Mouse (Mus musculus) G1E (cell line): ENCODE data around the gene Dclre1c. TPM values are rescaled to one million over a fixed set of nuclear protein-coding genes. Genes with fewer than 3 reads are reported as not detected.
A peak's percentile ranks its signal among the peaks of the same experiment; 100 is the strongest.

Experiments
- ATAC-seq: 2 replicates; pipeline ENCODE4 v1.8.0; 2016; ENCODE audit warnings: mild to moderate bottlenecking; ENCODE audit not compliant: insufficient number of reproducible peaks, poor library complexity, low FRiP score, severe bottlenecking; ENCODE audit errors: extremely low read depth
- DNase-seq: peaks from one replicate; pipeline ENCODE4 v3.0.0; 2012; ENCODE audit warnings: low spot score
- H3K27me3 ChIP-seq: 2 replicates; pipeline ENCODE4 v1.6.1; 2012; ENCODE audit warnings: mild to moderate bottlenecking, low read length, inconsistent platforms; ENCODE audit not compliant: insufficient read depth
- H3K36me3 ChIP-seq: replicated peaks from 2 replicates; pipeline ENCODE3; 2012; ENCODE audit warnings: mild to moderate bottlenecking, inconsistent platforms
- H3K4me1 ChIP-seq: 2 replicates; pipeline ENCODE4 v1.6.1; 2012; ENCODE audit warnings: low read depth, low read length, inconsistent platforms, mixed read lengths; ENCODE audit not compliant: insufficient read depth
- H3K4me3 ChIP-seq: 2 replicates; pipeline ENCODE4 v1.5.1; 2012; ENCODE audit warnings: low read depth, mild to moderate bottlenecking, inconsistent platforms, low read length, moderate library complexity, mixed read lengths
- H3K9me3 ChIP-seq: replicated peaks from 2 replicates; pipeline ENCODE4 v1.6.1; 2012; ENCODE audit warnings: inconsistent platforms
- CTCF ChIP-seq: IDR thresholded peaks from 2 replicates; pipeline ENCODE4 v1.5.1; 2012; ENCODE audit warnings: low read depth, low read length, inconsistent platforms, mixed read lengths
- GATA1 ChIP-seq: IDR thresholded peaks from 2 replicates; pipeline ENCODE4 v1.6.1; 2012; ENCODE audit warnings: borderline replicate concordance, low read length, inconsistent platforms, mixed read lengths
- GATA2 ChIP-seq: IDR thresholded peaks from 2 replicates; pipeline ENCODE4 v1.6.1; 2012; ENCODE audit warnings: low read depth, low read length, inconsistent platforms, borderline replicate concordance
- POLR2AphosphoS5 ChIP-seq: IDR thresholded peaks from 2 replicates; pipeline ENCODE4 v1.6.1; 2012; ENCODE audit warnings: low read depth, low read length, inconsistent platforms; ENCODE audit not compliant: insufficient replicate concordance
- TAL1 ChIP-seq: conservative IDR thresholded peaks from 2 replicates; pipeline ENCODE4 v1.6.1; 2012; ENCODE audit warnings: low read depth, low read length, inconsistent platforms, mixed read lengths
- polyA plus RNA-seq: library from polyadenylated mRNA; stranded (reverse); fragments of >175 nt; gene quantifications from 2 replicates; pipeline ENCODE4 v1.2.3, GENCODE M21; 2012
- total RNA-seq, 2 experiments: library from RNA; stranded (forward) in 1 of 2; stranded (reverse) in 1 of 2; fragments of 200-1000 nt in 1 of 2; fragments of >200 nt in 1 of 2; fragmentation: Nextera tagmentation in 1 of 2; gene quantifications; 2 replicates each; pipeline ENCODE4 v1.2.3; 2014 to 2017

The Dclre1c gene
- total and polyA plus RNA-seq, 3 experiments = 1.6 to 55.7 (median 16.8) TPM

DNA sequence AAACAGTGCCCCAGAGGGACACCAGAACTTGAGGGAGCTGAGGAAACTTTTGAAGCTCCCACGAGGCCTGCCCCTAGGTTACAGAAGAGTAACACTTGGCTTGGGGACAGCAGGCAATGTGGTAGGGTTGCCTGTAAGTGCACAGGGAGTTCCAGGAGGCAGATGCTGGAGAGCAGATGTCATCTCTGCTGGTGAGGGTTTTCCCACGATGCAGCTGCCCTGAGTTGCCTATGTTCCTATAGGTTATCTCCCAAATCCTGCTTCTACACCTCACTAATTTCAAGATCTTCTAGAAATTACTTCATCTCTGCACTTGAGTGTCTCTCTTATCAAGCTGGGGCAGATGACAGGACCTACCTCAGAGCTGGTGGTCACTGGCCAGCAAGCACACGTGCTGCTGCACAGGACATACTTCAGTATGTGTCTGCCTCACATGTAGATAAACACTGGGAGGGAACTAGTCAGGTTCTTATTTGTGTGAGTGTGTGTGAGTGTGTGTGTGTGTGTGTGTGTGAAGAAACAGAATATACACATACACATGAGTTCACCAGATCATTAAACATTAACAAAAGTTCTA lies 70.0 kb downstream of the Dclre1c start:
- TF ChIP-seq GATA2 (no peak), CTCF (no peak), GATA1 (no peak), TAL1 (no peak), POLR2AphosphoS5 (no peak)
- H3K27me3 ChIP-seq = no peaks in the 10 kb centered on the region
- DNase-seq (no peak), ATAC-seq (peak; percentile 15; the same call in 1 of the 2 replicates)
- peaks cover 90% of the 10 kb centered on the region for H3K36me3 ChIP-seq
- no peak overlapping the region for H3K4me3 ChIP-seq
- peaks cover 7% of the 10 kb centered on the region; the same call in 1 of the 2 replicates for H3K4me1 ChIP-seq
- no peaks in the 10 kb centered on the region for H3K9me3 ChIP-seq

GRCm38 (mm10) chr2:3499543-3499942 lies 75.6 kb downstream of the Dclre1c start:
- H3K36me3 ChIP-seq = peaks cover 82% of the 10 kb centered on the region
- H3K9me3 ChIP-seq = no peaks in the 10 kb centered on the region
- no peak for DNase-seq
- H3K27me3 ChIP-seq = no peaks in the 10 kb centered on the region
- peaks cover 5% of the 10 kb centered on the region for H3K4me1 ChIP-seq
- no peak for TF ChIP-seq POLR2AphosphoS5
- no peak for TF ChIP-seq CTCF
- TF ChIP-seq GATA1 = no peak
- no peak for ATAC-seq
- no peak overlapping the region for H3K4me3 ChIP-seq

- DNase-seq (no peak), ATAC-seq (no peak)
- no peak overlapping the region for H3K4me3 ChIP-seq
- peaks cover 82% of the 10 kb centered on the region for H3K36me3 ChIP-seq
- no peaks in the 10 kb centered on the region for H3K27me3 ChIP-seq
- TF ChIP-seq GATA2 (no peak), TAL1 (no peak), CTCF (no peak), GATA1 (no peak), POLR2AphosphoS5 (no peak)
- H3K4me1 ChIP-seq = peaks cover 12% of the 10 kb centered on the region
- no peaks in the 10 kb centered on the region for H3K9me3 ChIP-seq
Measured at GRCm38 (mm10) chr2:3500886-3501285, 77.0 kb downstream of the Dclre1c start.

- H3K9me3 ChIP-seq = no peaks in the 10 kb centered on the region
- H3K36me3 ChIP-seq = peaks cover 42% of the 10 kb centered on the region
- peak overlapping the region; percentile 88 for H3K4me3 ChIP-seq
- DNase-seq = peak; percentile 48
- ATAC-seq = no peak
- no peaks in the 10 kb centered on the region for H3K27me3 ChIP-seq
- H3K4me1 ChIP-seq = peaks cover 26% of the 10 kb centered on the region
- TF ChIP-seq CTCF = no peak
Measured at GRCm38 (mm10) chr2:3512076-3512475, 88.1 kb downstream of the Dclre1c start.

DNA sequence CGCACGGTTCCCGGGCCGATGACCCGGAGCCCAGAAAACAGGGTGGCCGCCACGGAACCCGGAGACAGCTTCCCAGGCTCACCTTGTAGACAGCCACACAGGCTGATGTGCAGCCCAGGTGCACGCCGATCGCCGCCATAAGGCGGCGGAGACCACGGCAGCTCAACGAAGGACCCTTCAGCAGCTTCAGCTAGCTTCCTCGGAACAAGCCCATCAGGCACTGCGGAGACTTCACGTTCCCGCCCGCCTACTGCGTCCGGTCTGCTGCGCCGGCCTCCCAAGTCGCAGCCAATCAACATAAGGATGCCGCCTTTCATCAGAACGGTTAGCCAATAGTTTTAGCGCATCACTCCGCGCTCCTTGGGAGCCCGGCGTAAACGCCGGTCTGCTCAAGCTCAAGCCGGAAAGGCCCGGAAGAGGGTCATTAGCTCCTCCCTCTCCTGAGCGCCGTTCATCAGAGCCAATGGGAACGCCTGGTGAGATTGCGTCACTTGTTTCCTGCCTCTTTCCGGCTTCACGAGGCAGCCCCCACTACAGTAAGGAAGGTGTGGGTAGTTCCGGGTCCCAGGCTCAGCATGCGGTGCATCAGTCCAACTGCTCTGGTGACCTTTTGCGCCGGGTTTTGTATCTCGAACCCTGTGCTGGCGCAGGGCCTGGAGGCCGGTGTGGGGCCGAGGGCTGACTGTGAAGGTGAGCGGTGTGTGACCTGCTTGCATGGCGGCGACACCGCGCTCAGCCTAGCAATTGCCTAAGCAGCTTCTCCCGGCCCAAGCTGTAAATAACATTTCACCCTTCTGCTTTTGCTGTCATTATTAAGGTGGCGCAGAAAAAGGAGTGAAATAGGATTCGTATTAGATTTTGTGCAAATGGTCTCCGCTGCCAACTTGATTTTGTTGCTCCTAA lies 88.9 kb downstream of the Dclre1c start, which contains the start of the genes Gm45902, Hspa14 and Cdnf:
TSS of gene Gm45902 (minus strand) at position 239 of the 903 bp plus-strand sequence.
TSS of gene Hspa14 (minus strand) at position 263 of the 903 bp plus-strand sequence.
TSS of gene Cdnf (plus strand) at position 479 of the 903 bp plus-strand sequence.
- no peaks in the 10 kb centered on the region for H3K9me3 ChIP-seq
- ATAC-seq = peak; percentile 96
- DNase-seq = peak; percentile 97
- peaks cover 26% of the 10 kb centered on the region for H3K4me1 ChIP-seq
- H3K36me3 ChIP-seq = peaks cover 36% of the 10 kb centered on the region
- TF ChIP-seq CTCF (no peak), GATA2 (no peak), GATA1 (no peak), TAL1 (no peak), POLR2AphosphoS5 (no peak)
- no peaks in the 10 kb centered on the region for H3K27me3 ChIP-seq
- peak within 1 kb of the TSS; percentile 88 for H3K4me3 ChIP-seq

Other genes with a start within 250 kb of the Dclre1c start
- 24.6 and 25.3 TPM in 2 replicates for gene Nmt2, start 139.9 kb upstream of the Dclre1c start, total RNA-seq (2014; fragmentation: Nextera tagmentation)
- gene Nmt2, start 139.9 kb upstream of the Dclre1c start, total RNA-seq (2017) = 34.9 and 39.8 TPM in 2 replicates
- 9.4 and 10.5 TPM in 2 replicates for gene Nmt2, start 139.9 kb upstream of the Dclre1c start, polyA plus RNA-seq
- gene Rpp38, start 91.5 kb upstream of the Dclre1c start, total RNA-seq (2014; fragmentation: Nextera tagmentation) = 50.0 and 55.7 TPM in 2 replicates
- gene Rpp38, start 91.5 kb upstream of the Dclre1c start, total RNA-seq (2017) = 19.1 and 22.9 TPM in 2 replicates
- gene Rpp38, start 91.5 kb upstream of the Dclre1c start, polyA plus RNA-seq = 1.3 and 2.6 TPM in 2 replicates
- not detected in 2 replicates for gene Acbd7, start 88.0 kb upstream of the Dclre1c start, total RNA-seq (2014; fragmentation: Nextera tagmentation)
- gene Acbd7, start 88.0 kb upstream of the Dclre1c start, total RNA-seq (2017) = 0.33 and 0.87 TPM in 2 replicates
- not detected in 2 replicates for gene Acbd7, start 88.0 kb upstream of the Dclre1c start, polyA plus RNA-seq
- gene Olah, start 26.9 kb upstream of the Dclre1c start, total RNA-seq (2014; fragmentation: Nextera tagmentation) = not detected in 2 replicates
- gene Olah, start 26.9 kb upstream of the Dclre1c start, total RNA-seq (2017) = 0.06 and 0.27 TPM in 2 replicates
- not detected in 2 replicates for gene Olah, start 26.9 kb upstream of the Dclre1c start, polyA plus RNA-seq
- not detected in 2 replicates for gene Meig1, start 1.5 kb upstream of the Dclre1c start, total RNA-seq (2014; fragmentation: Nextera tagmentation)
- gene Meig1, start 1.5 kb upstream of the Dclre1c start, total RNA-seq (2017) = not detected in 2 replicates
- not detected in 2 replicates for gene Meig1, start 1.5 kb upstream of the Dclre1c start, polyA plus RNA-seq
- 25.7 and 31.6 TPM in 2 replicates for gene Suv39h2, start 50.9 kb downstream of the Dclre1c start, total RNA-seq (2014; fragmentation: Nextera tagmentation)
- gene Suv39h2, start 50.9 kb downstream of the Dclre1c start, total RNA-seq (2017) = 13.9 and 19.1 TPM in 2 replicates
- gene Suv39h2, start 50.9 kb downstream of the Dclre1c start, polyA plus RNA-seq = 6.2 and 7.6 TPM in 2 replicates
- gene Gm45902, start 88.7 kb downstream of the Dclre1c start, total RNA-seq (2014; fragmentation: Nextera tagmentation) = 9.4 and 9.6 TPM in 2 replicates
- gene Gm45902, start 88.7 kb downstream of the Dclre1c start, total RNA-seq (2017) = 13.6 and 14.4 TPM in 2 replicates
- 2.0 and 2.5 TPM in 2 replicates for gene Gm45902, start 88.7 kb downstream of the Dclre1c start, polyA plus RNA-seq
- gene Hspa14, start 88.7 kb downstream of the Dclre1c start, total RNA-seq (2014; fragmentation: Nextera tagmentation) = 76.4 TPM in 2 replicates
- 212 and 220 TPM in 2 replicates for gene Hspa14, start 88.7 kb downstream of the Dclre1c start, total RNA-seq (2017)
- 7.4 and 10.6 TPM in 2 replicates for gene Hspa14, start 88.7 kb downstream of the Dclre1c start, polyA plus RNA-seq
- gene Cdnf, start 88.9 kb downstream of the Dclre1c start, total RNA-seq (2014; fragmentation: Nextera tagmentation) = 1.3 and 1.6 TPM in 2 replicates
- 0.29 and 0.49 TPM in 2 replicates for gene Cdnf, start 88.9 kb downstream of the Dclre1c start, total RNA-seq (2017)
- 0.07 and 0.17 TPM in 2 replicates for gene Cdnf, start 88.9 kb downstream of the Dclre1c start, polyA plus RNA-seq
- gene Fam107b, start 146.4 kb downstream of the Dclre1c start, total RNA-seq (2014; fragmentation: Nextera tagmentation) = 6.1 and 19.4 TPM in 2 replicates
- 25.4 and 34.1 TPM in 2 replicates for gene Fam107b, start 146.4 kb downstream of the Dclre1c start, total RNA-seq (2017)
- gene Fam107b, start 146.4 kb downstream of the Dclre1c start, polyA plus RNA-seq = 1.2 and 3.6 TPM in 2 replicates